Mouse (Mus musculus) heart, embryonic 11.5 days (tissue): ENCODE results near the gene Zfp526. TPM values are rescaled to one million over a fixed set of nuclear protein-coding genes. Genes with fewer than 3 reads are reported as not detected.

Experiments
- ATAC-seq: fragments of 200-750 bp; cut with Nextera tagmentation; replicated peaks from 2 replicates; pipeline ENCODE4 v1.8.0; 2017; ENCODE audit warnings: moderate library complexity; ENCODE audit not compliant: insufficient number of reproducible peaks, low FRiP score, low TSS enrichment
- H3K27ac ChIP-seq: fragments of 300-500 bp; sonication (generic); 2 replicates; pipeline ENCODE4 v1.5.1; 2014; ENCODE audit warnings: mild to moderate bottlenecking, low read depth, low read length
- H3K27me3 ChIP-seq: fragments of 300-500 bp; sonication (generic); 2 replicates; pipeline ENCODE4 v1.6.1; 2014; ENCODE audit warnings: mild to moderate bottlenecking, low read length, mixed read lengths; ENCODE audit not compliant: control insufficient read depth, insufficient read depth
- H3K36me3 ChIP-seq: fragments of 300-500 bp; sonication (generic); 2 replicates; pipeline ENCODE4 v1.6.1; 2014; ENCODE audit warnings: mild to moderate bottlenecking, low read length, moderate library complexity, mixed read lengths; ENCODE audit not compliant: control insufficient read depth, insufficient read depth
- H3K4me1 ChIP-seq: fragments of 300-500 bp; sonication (generic); 2 replicates; pipeline ENCODE4 v1.6.1; 2014; ENCODE audit warnings: low read length; ENCODE audit not compliant: control insufficient read depth, insufficient read depth
- H3K4me2 ChIP-seq: fragments of 300-500 bp; sonication (generic); 2 replicates; pipeline ENCODE4 v1.6.1; 2014; ENCODE audit warnings: mild to moderate bottlenecking, moderate library complexity
- H3K4me3 ChIP-seq: fragments of 300-500 bp; sonication (generic); 2 replicates; pipeline ENCODE4 v1.5.1; 2014; ENCODE audit warnings: low read depth, low read length
- H3K9ac ChIP-seq: fragments of 300-500 bp; sonication (generic); 2 replicates; pipeline ENCODE4 v1.6.1; 2014; ENCODE audit warnings: mild to moderate bottlenecking, low read depth, low read length, moderate library complexity
- H3K9me3 ChIP-seq: fragments of 300-500 bp; sonication (generic); replicated peaks from 2 replicates; pipeline ENCODE4 v1.6.1; 2016; ENCODE audit warnings: low read length; ENCODE audit not compliant: control insufficient read depth
- WGBS: fragments of 180-500 bp; shearing (Covaris S2); extraction: QIAGEN DNeasy Blood & Tissue Kit; methylation state at CpG from one replicate; pipeline ENCODE4 v1.1.7; 2014; ENCODE audit not compliant: insufficient replicate concordance; 5-methylcytosine and 5-hydroxymethylcytosine counted together
- polyA plus RNA-seq: library from polyadenylated mRNA; unstranded; fragments of >200 nt; fragmentation: Nextera tagmentation; extraction: Ambion mirVana; gene quantifications from 2 replicates; pipeline ENCODE4 v1.2.1, GENCODE M21; 2014

Zfp526 gene
- polyA plus RNA-seq, 1 experiment from 2014 or later, result 2.7 TPM

- no peak overlapping the region for H3K9ac ChIP-seq
- H3K4me2 ChIP-seq, result peak overlapping the region; percentile 48
- 0 out of 2 replicates have a peak overlapping the region, but pooled peaks have one; percentile 1 for H3K4me3 ChIP-seq
- H3K27ac ChIP-seq, result no peak overlapping the region
- peaks cover 79% of the 10 kb centered on the region for H3K27me3 ChIP-seq
- WGBS, result 8% methylated on average over 21 of the region's 21 CpGs
- H3K9me3 ChIP-seq, result no peaks in the 10 kb centered on the region
- peaks cover 8% of the 10 kb centered on the region; the same call in 1 of the 2 replicates for H3K4me1 ChIP-seq
- no peak for ATAC-seq
- no peaks in the 10 kb centered on the region for H3K36me3 ChIP-seq
These were observed 39.4 kb upstream of the Zfp526 start for GRCm38 (mm10) chr7:25181814-25182213.

GRCm38 (mm10) chr7:25184091-25184490 lies 37.1 kb upstream of the Zfp526 start:
- no peak for ATAC-seq
- Histone ChIP-seq H3K27me3 (peaks cover 57% of the 10 kb centered on the region), H3K27ac (no peak overlapping the region), H3K9me3 (no peaks in the 10 kb centered on the region), H3K4me2 (no peak overlapping the region), H3K36me3 (no peaks in the 10 kb centered on the region), H3K9ac (no peak overlapping the region), H3K4me1 (no peaks in the 10 kb centered on the region), H3K4me3 (no peak overlapping the region)
- 77% methylated on average over 6 of the region's 6 CpGs for WGBS

DNA sequence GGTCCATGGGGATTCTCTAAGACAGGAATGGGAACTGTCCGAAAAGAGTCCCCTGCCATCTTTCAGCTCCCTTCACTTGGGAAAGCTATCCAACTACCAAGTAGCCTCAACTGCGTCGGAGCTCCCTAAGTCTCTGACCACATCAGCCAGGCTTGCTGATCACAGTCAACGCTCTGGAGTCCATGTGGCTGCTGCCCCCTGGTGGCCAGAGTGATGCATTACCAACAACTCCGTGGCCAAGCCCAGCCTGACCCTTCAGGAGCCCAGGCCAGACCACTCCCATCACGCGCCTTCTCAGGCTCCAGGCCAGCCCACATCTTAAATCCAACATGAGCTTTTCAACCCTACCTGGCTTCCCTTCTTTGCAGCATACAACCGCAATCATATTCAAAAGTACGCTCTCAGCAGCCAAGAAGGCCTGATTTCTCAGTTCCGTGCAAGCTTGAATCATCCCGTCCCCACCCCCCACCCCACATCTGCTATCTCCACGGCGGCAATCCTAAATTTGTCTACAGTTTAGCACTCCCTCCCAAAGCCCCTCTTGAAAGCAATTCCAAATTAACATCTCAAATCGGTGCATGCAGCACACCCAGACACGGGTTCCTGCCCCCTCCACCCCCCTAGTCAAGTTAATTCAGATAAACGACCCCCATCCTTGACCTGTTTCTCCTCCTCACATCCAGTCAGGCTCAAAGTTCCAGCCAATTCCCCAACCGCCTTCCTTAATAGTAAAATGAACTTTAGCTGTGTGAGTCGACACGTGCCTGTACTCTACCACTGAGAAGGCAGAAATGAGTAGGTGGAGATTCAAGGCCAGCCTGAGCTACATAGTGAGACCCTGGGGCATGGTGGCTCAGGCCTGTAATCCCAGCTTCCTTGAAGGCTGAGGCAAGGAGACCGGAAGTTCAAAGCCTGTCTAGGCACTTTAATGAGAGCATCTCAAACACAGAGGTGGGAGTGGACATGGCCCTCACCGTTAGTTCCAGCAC lies 33.3 kb upstream of the Zfp526 start:
- ATAC-seq, result 0 out of 2 replicates have a peak, but pooled peaks have one; percentile 42
- H3K27me3 ChIP-seq, result peaks cover 19% of the 10 kb centered on the region
- 22% methylated on average over 21 of the region's 21 CpGs for WGBS
- H3K36me3 ChIP-seq, result no peaks in the 10 kb centered on the region
- H3K9ac ChIP-seq, result no peak overlapping the region
- H3K4me2 ChIP-seq, result no peak overlapping the region
- H3K9me3 ChIP-seq, result no peaks in the 10 kb centered on the region
- no peak overlapping the region for H3K27ac ChIP-seq
- no peaks in the 10 kb centered on the region for H3K4me1 ChIP-seq
- no peak overlapping the region for H3K4me3 ChIP-seq

DNA sequence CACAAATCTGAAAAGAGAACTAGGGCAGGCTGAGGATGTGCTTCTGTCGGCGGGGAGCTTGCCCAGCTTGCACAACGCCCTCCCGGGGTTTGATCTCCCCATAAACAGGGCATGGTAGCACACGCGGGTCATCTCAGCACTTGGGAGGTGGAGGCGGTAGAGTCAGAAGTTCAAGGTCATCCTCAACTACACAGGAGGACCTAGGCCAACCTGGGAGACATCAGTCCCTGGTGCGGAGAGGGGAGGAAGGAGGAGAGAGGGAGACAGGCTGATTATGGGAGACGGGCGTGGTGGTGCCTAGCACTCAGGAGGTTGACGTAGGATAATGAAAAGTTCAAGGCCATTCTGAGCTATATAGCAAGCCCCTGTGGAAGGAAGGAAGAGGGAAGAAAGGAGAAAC lies 30.4 kb upstream of the Zfp526 start:
- Histone ChIP-seq H3K27me3 (peaks cover 6% of the 10 kb centered on the region; the same call in 1 of the 2 replicates), H3K36me3 (no peaks in the 10 kb centered on the region), H3K27ac (no peak overlapping the region), H3K4me3 (no peak overlapping the region), H3K4me1 (no peaks in the 10 kb centered on the region), H3K4me2 (no peak overlapping the region), H3K9ac (no peak overlapping the region), H3K9me3 (no peaks in the 10 kb centered on the region)
- no peak for ATAC-seq
- 80% methylated on average over 11 of the region's 11 CpGs for WGBS

GRCm38 (mm10) chr7:25192110-25192509 lies 29.1 kb upstream of the Zfp526 start:
- Histone ChIP-seq H3K4me2 (no peak overlapping the region), H3K9ac (no peak overlapping the region)
- ATAC-seq, result no peak

DNA sequence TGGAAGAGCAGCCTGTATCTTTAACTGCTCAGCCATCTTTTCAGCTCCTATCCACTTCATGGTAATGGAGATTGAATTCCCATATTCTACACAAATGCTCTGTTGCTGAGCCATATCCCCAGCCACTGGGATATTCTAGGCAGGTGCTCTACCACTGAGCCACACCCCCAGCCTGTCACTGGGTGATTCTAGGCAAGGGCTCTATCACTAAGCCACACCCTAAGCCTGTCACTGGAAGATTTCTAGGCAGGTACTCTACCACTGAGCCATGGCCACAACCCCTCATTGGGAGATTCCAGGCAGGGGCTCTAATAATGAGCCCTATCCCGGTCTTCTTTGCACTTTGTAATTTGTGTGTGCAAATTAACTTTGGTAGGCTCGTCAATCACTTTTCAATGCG lies 26.1 kb upstream of the Zfp526 start:
- WGBS, result 70% methylated on average over 3 of the region's 3 CpGs
- Histone ChIP-seq H3K9ac (no peak overlapping the region), H3K27me3 (0 out of 2 replicates have a peak, but pooled peaks cover 2% of the 10 kb centered on the region), H3K4me3 (no peak overlapping the region), H3K9me3 (no peaks in the 10 kb centered on the region), H3K4me2 (no peak overlapping the region), H3K4me1 (0 out of 2 replicates have a peak, but pooled peaks cover 4% of the 10 kb centered on the region), H3K36me3 (no peaks in the 10 kb centered on the region), H3K27ac (no peak overlapping the region)
- peak; percentile 84 for ATAC-seq

More at GRCm38 (mm10) chr7:25192110-25192509, 29.1 kb upstream of the Zfp526 start:
- no peak overlapping the region for H3K4me3 ChIP-seq
- H3K36me3 ChIP-seq, result no peaks in the 10 kb centered on the region
- H3K27me3 ChIP-seq, result 0 out of 2 replicates have a peak, but pooled peaks cover 2% of the 10 kb centered on the region
- H3K4me1 ChIP-seq, result no peaks in the 10 kb centered on the region
- no peaks in the 10 kb centered on the region for H3K9me3 ChIP-seq
- 64% methylated on average over 8 of the region's 8 CpGs for WGBS
- no peak overlapping the region for H3K27ac ChIP-seq

DNA sequence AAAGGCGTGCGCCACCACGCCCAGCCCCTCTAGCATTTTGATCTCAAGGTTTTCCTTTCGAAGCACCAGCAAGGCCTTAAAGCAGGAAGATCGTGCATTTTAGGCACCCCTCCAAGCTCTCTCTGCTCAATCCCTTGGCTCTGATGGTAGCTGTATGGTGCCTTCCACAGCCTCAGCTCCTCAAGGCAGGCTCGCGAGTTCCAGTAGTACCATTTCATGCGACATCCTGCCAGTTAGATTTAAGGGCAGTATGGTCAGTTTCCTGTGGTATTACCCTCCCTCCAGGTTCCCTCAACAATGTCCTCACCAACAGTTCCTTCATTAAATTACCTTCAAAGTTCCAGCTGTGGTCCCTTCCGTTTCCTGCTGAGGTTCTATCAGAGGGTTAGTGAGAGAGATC lies 25.1 kb upstream of the Zfp526 start:
- 80% methylated on average over 9 of the region's 9 CpGs for WGBS
- Histone ChIP-seq H3K27me3 (0 out of 2 replicates have a peak, but pooled peaks cover 2% of the 10 kb centered on the region), H3K4me1 (0 out of 2 replicates have a peak, but pooled peaks cover 4% of the 10 kb centered on the region), H3K4me3 (no peak overlapping the region), H3K36me3 (no peaks in the 10 kb centered on the region), H3K27ac (no peak overlapping the region), H3K9me3 (no peaks in the 10 kb centered on the region), H3K9ac (no peak overlapping the region), H3K4me2 (no peak overlapping the region)
- ATAC-seq, result no peak

DNA sequence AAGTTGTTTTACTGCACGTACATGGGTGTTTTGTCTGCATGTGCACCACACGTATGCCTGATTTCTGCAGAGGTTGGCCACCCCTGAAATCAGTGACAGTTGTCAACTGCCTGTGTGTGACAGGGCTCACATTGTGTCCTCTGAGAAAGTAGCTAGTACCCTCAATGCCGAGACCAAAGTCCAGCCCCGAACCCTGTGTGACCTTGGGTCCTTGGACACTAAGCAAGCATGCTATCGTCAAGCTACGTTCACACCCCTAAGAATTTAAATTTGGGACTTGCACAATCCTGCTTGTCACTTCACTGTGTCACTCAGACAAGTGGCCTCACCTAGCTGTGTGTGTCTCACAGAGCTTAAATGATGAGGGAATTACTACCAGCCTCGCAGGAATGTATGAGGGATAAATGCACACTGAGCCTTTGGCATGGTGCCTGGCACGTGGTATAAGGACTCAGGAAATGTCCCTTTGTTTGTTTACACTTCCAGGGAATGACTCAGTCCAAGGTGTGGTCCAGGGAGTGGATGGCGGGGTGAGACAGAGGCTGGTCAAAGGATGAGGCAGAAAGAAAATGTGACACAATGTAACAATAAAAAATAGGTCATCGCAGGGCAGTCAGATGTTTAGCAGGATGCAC lies 23.7 kb upstream of the Zfp526 start:
- 56% methylated on average over 10 of the region's 10 CpGs for WGBS
- no peak for ATAC-seq
- Histone ChIP-seq H3K36me3 (0 out of 2 replicates have a peak, but pooled peaks cover 2% of the 10 kb centered on the region), H3K4me3 (no peak overlapping the region), H3K4me2 (no peak overlapping the region), H3K27me3 (0 out of 2 replicates have a peak, but pooled peaks cover 2% of the 10 kb centered on the region), H3K9me3 (no peaks in the 10 kb centered on the region), H3K27ac (0 out of 2 replicates have a peak overlapping the region, but pooled peaks have one; percentile 6), H3K4me1 (0 out of 2 replicates have a peak, but pooled peaks cover 4% of the 10 kb centered on the region), H3K9ac (no peak overlapping the region)
